Mouse (Mus musculus) T-cell, adult 2 months (primary cell): ENCODE results near the gene Rgl2.

Experiments
- DNase-seq: peaks from one replicate; pipeline ENCODE4 v3.0.0; 2022; ENCODE audit warnings: low spot score

Gene Rgl2

GRCm38 (mm10) chr17:33908331-33909076 is 20.8 kb upstream of the Rgl2 start:
- no peak for DNase-seq

- DNase-seq, result peak; percentile 98
These were observed 20.1 kb upstream of the Rgl2 start, which contains the start of gene Daxx for GRCm38 (mm10) chr17:33909077-33909868. Gene Daxx, plus strand, starts transcription at chr17:33909414.

- DNase-seq, result peak; percentile 46
These were observed 19.5 kb upstream of the Rgl2 start for GRCm38 (mm10) chr17:33909869-33910250.

GRCm38 (mm10) chr17:33910346-33911051 is 18.8 kb upstream of the Rgl2 start:
- DNase-seq, result peak; percentile 47

- DNase-seq, result no peak
These were observed 18.1 kb upstream of the Rgl2 start for GRCm38 (mm10) chr17:33911052-33911812.

GRCm38 (mm10) chr17:33911813-33912414 is 17.4 kb upstream of the Rgl2 start:
- DNase-seq, result no peak

GRCm38 (mm10) chr17:33913264-33913663 is 16.1 kb upstream of the Rgl2 start:
- no peak for DNase-seq

GRCm38 (mm10) chr17:33913905-33914304 is 15.4 kb upstream of the Rgl2 start:
- DNase-seq, result no peak

- DNase-seq, result no peak
These were observed 14.4 kb upstream of the Rgl2 start for GRCm38 (mm10) chr17:33914969-33915391.

- DNase-seq, result peak; percentile 92
These were observed 13.6 kb upstream of the Rgl2 start, which contains the start of the genes Tapbp and Zbtb22 for GRCm38 (mm10) chr17:33915671-33916250. Gene Tapbp, plus strand, starts transcription at chr17:33915899. Gene Zbtb22, plus strand, starts transcription at chr17:33915904.

- DNase-seq, result no peak
These were observed 13.0 kb upstream of the Rgl2 start for GRCm38 (mm10) chr17:33916294-33916693.

GRCm38 (mm10) chr17:33916847-33917655 is 12.3 kb upstream of the Rgl2 start:
- no peak for DNase-seq

GRCm38 (mm10) chr17:33917656-33918292 is 11.6 kb upstream of the Rgl2 start:
- no peak for DNase-seq

GRCm38 (mm10) chr17:33918293-33919203 is 10.8 kb upstream of the Rgl2 start:
- DNase-seq, result no peak

GRCm38 (mm10) chr17:33919351-33920281 is 9.7 kb upstream of the Rgl2 start:
- peak; percentile 87 for DNase-seq

GRCm38 (mm10) chr17:33920282-33921097 is 8.9 kb upstream of the Rgl2 start:
- peak; percentile 84 for DNase-seq
